Mouse (Mus musculus) macrophage (primary cell): Measurements from ENCODE around the gene Mrpl19. TPM values are rescaled to one million over a fixed set of nuclear protein-coding genes. Genes with fewer than 3 reads are reported as not detected.

Experiments used
- H3K27ac ChIP-seq: fragments of 350-480 bp; formaldehyde crosslinking; 2 replicates; pipeline ENCODE4 v1.9.0; 2021
- H3K36me3 ChIP-seq: fragments of 350-480 bp; formaldehyde crosslinking; 2 replicates; pipeline ENCODE4 v1.9.0; 2021; ENCODE audit errors: inconsistent target
- H3K4me3 ChIP-seq: fragments of 350-480 bp; formaldehyde crosslinking; 2 replicates; pipeline ENCODE4 v1.9.0; 2021; ENCODE audit errors: inconsistent target
- H3K79me2 ChIP-seq: fragments of 350-480 bp; formaldehyde crosslinking; 2 replicates; pipeline ENCODE4 v1.9.0; 2021; ENCODE audit errors: inconsistent target
- WGBS: methylation state at CpG from one replicate; pipeline ENCODE4 v1.1.7; 2026; ENCODE audit warnings: inconsistent platforms; ENCODE audit not compliant: missing documents; 5-methylcytosine and 5-hydroxymethylcytosine counted together
- polyA plus RNA-seq: library from polyadenylated mRNA; stranded (reverse); fragments of 250-400 nt; gene quantifications from 3 replicates; pipeline ENCODE4 v1.2.4, GENCODE M21; 2018; ENCODE audit warnings: inconsistent platforms

Gene Mrpl19
- polyA plus RNA-seq, 1 experiment from 2014 or later: 9.1 TPM

DNA sequence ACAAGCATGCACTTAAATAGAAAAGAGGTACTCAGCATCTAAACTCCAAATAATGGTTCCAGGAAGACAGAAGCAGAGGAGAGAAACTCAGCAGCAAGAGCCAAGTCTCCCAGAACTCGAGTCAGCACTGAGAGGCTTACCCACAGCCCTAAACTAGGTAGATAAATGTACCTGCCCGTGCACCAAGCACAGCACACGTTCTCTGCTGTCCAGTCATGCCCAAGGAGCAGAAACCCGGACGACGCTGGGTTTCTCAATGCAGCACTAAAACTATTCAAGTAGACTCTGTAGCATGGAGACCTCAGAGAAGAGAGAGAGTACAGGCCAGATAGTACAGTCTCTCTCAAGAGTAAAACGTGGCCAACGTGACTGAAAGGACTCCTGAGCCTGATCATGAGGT is 5.9 kb downstream of the Mrpl19 start:
- Histone ChIP-seq H3K79me2 (peaks cover 8% of the 10 kb centered on the region), H3K36me3 (peaks cover 31% of the 10 kb centered on the region), H3K4me3 (no peak overlapping the region), H3K27ac (no peak overlapping the region)
- WGBS: 93% methylated on average over 8 of the region's 8 CpGs

DNA sequence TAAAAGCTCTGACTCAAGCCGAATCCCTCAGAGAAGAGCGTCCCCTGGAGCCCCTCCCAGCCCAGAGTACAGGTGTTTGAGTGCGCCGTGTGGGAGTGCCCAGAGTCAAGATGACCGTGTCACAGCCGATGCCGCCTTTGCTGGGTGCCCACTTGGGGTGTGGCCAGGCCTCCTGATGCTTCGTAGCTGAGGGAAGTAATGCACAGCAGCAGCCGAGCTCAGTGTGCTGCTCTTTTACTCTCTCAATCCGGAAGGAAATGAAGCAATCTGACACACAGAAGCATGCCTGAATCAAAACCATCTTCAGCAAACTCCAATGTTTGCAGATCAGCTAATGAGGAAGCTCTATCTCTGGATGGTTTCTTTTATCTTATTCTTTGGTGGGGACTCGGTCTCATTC is 7.8 kb downstream of the Mrpl19 start:
- H3K4me3 ChIP-seq: no peak overlapping the region
- H3K36me3 ChIP-seq: peaks cover 31% of the 10 kb centered on the region

DNA sequence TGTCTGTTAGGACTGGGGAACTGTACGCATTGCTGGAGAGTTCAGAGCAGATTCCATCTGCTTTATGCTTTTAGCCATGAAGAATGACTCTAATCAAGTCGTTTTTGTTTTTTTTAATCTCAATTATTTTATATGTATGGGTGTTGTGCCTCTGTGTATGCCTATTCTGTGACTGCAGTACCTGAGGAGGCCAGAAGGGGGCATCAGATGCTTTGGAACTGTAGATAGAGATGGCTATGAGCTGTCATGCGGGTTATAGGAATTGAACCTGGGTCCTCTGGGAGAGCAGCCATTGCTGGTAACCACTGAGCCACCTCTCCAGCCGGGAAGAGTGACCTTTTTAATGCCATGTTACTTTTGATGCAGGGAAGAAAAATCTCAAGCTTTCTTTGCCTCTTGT is 9.4 kb downstream of the Mrpl19 start:
- 99% methylated on average over 4 of the region's 4 CpGs for WGBS
- Histone ChIP-seq H3K27ac (no peak overlapping the region), H3K36me3 (peaks cover 40% of the 10 kb centered on the region), H3K79me2 (no peaks in the 10 kb centered on the region), H3K4me3 (no peak overlapping the region)

More for the DNA sequence above, 7.8 kb downstream of the Mrpl19 start:
- 67% methylated on average over 11 of the region's 11 CpGs for WGBS
- H3K27ac ChIP-seq: peak overlapping the region; percentile 68
- no peaks in the 10 kb centered on the region for H3K79me2 ChIP-seq

DNA sequence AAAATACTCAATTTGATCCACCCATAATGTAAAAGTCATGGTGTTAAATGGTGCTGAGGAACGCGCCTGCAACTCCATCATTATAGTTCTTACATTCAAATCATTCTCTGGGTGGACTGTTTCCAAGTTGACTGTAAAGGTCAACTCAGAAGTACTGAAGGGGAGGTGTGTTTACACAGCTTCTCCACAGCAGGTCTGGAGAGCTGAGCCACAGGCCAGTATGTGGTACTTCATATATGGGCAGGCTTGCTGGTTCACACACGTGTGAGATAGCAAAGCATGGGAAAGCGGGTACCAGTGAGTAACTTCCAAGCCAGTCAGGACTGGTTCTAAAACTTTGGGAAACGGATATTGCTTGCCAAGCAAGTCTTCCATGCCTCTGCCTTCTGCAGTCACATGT is 10.6 kb downstream of the Mrpl19 start:
- 97% methylated on average over 5 of the region's 5 CpGs for WGBS
- H3K79me2 ChIP-seq: no peaks in the 10 kb centered on the region
- no peak overlapping the region for H3K4me3 ChIP-seq
- H3K27ac ChIP-seq: no peak overlapping the region
- H3K36me3 ChIP-seq: peaks cover 39% of the 10 kb centered on the region; the same call in 1 of the 2 replicates

DNA sequence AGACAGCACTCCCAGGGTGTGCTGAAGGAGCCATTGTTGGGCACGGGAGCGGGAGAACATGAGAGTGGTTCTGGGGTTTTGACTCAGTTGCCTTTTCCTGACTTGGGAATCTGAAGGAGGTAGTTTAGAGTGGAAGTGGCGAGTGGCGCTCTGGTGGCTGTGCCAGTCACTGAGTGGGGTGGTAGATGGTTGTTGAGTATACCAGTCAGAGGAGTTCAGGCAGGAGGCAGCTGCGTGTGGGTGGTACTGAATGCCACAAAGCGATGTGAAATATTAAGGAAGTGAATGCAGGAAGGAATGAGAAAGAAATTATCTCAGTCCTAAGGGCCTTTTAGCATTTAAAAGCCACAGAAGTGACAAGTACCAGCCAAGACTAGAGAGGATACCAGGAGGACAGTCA is 18.9 kb downstream of the Mrpl19 start:
- no peak overlapping the region for H3K27ac ChIP-seq
- H3K4me3 ChIP-seq: no peak overlapping the region
- WGBS: 87% methylated on average over 6 of the region's 6 CpGs
- H3K36me3 ChIP-seq: peaks cover 48% of the 10 kb centered on the region; the same call in 1 of the 2 replicates
- no peaks in the 10 kb centered on the region for H3K79me2 ChIP-seq

DNA sequence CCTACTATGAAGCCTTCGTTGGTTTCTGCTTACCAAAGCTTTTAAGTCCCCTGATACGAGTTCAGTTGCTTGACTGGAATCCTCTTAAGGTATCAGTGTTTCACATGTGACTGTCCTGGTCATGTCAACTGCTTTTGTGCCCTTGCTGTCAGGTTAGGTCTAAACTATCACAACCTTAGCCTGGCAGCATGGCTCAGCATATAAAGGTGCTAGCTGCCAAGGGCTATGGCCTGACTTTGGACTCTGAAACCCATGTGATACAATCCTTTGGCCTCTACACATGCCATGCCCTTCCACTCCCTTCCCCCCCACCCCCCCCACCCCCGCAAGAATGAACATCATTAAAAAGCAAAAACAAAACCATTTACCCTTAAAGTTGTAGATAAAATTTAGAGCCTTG is 21.3 kb downstream of the Mrpl19 start:
- H3K36me3 ChIP-seq: peaks cover 44% of the 10 kb centered on the region
- 100% methylated on average over 2 of the region's 3 CpGs for WGBS
- H3K27ac ChIP-seq: no peak overlapping the region
- no peaks in the 10 kb centered on the region for H3K79me2 ChIP-seq
- no peak overlapping the region for H3K4me3 ChIP-seq

DNA sequence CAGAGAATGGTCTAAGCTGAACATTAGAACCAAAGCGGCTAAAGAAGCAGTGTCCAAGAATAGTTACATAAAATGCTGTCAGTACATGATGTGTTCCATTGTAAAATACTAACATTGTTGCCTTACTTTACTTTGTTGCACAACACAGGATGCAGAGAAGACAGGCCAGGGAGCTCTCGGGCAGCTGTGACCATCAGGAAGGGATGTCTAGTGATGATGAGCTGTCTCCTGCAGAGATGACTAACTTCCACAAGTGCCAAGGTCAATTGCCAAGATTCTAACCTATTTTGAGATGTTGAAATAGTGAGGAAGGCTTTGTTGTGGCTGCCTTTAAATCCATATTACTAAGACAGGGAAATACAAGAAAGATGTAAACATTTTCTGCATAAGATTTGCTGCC is 22.5 kb downstream of the Mrpl19 start:
- H3K36me3 ChIP-seq: peaks cover 36% of the 10 kb centered on the region

DNA sequence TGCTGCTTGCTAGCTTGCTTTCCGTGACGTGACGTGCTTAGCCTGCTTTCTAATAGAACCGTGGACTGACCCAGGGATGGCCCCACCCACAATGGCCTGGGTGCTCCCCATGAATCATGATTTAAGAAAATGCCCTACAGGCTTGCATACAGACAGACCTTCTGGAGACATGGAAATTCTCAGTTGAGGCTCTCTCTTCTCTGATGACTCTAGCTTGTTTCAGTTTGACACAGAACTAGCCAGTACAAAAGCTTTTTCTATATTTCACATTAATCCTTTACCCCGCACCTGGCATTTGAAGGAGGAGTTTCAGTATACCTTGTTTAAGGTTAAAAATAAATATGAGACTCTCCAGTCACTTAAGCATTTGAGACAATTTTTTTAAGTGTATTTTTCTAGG is 24.0 kb downstream of the Mrpl19 start:
- Histone ChIP-seq H3K36me3 (peaks cover 32% of the 10 kb centered on the region), H3K27ac (no peak overlapping the region), H3K4me3 (no peak overlapping the region), H3K79me2 (no peaks in the 10 kb centered on the region)
- WGBS: 96% methylated on average over 5 of the region's 5 CpGs

More for the DNA sequence above, 22.5 kb downstream of the Mrpl19 start:
- Histone ChIP-seq H3K4me3 (no peak overlapping the region), H3K27ac (peak overlapping the region; percentile 17; the same call in 1 of the 2 replicates), H3K79me2 (no peaks in the 10 kb centered on the region)
- 48% methylated on average over 2 of the region's 2 CpGs for WGBS

DNA sequence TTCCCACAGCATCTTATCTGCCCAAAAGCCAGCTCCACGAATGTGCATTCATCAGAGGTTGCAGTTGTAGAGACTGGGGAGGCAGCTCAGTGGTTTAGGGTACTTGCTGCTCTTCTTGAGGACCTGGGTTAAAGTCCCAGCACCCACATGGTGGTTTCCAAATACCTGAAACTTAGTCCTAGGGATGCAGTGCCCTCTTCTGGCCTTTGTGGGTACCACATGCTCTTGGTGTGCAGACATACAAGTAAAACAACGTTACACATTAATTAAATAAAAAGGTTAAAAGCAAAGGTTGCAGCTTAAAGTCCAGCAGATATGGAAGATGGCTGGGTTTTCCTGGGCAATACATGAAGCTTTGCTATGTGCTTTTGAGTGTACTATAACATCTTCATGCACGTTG is 32.5 kb downstream of the Mrpl19 start:
- H3K36me3 ChIP-seq: peaks cover 55% of the 10 kb centered on the region
- no peak overlapping the region for H3K4me3 ChIP-seq
- WGBS: 86% methylated on average over 3 of the region's 3 CpGs
- H3K27ac ChIP-seq: no peak overlapping the region
- no peaks in the 10 kb centered on the region for H3K79me2 ChIP-seq

DNA sequence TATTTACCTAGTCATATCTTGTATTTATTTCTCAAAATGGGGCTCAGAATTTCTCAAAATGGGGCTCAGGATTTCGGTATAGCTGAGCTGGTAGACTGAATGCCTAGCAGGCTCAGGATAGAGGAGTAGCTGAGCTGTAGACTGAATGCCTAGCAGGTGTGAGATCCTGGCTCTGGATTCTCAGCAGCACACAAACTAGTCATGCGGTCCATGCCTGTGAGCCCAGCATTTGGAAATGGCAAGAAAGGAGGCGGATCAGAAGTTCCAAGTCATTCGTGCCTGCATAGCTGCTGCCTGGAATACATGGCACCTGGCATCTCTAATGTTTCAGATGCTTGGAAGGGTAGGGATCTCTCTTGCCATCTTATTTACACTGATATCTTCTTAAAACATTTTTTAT is 36.4 kb downstream of the Mrpl19 start:
- Histone ChIP-seq H3K4me3 (no peak overlapping the region), H3K36me3 (peaks cover 57% of the 10 kb centered on the region), H3K27ac (no peak overlapping the region), H3K79me2 (peaks cover 2% of the 10 kb centered on the region; the same call in 1 of the 2 replicates)
- 94% methylated on average over 4 of the region's 4 CpGs for WGBS

DNA sequence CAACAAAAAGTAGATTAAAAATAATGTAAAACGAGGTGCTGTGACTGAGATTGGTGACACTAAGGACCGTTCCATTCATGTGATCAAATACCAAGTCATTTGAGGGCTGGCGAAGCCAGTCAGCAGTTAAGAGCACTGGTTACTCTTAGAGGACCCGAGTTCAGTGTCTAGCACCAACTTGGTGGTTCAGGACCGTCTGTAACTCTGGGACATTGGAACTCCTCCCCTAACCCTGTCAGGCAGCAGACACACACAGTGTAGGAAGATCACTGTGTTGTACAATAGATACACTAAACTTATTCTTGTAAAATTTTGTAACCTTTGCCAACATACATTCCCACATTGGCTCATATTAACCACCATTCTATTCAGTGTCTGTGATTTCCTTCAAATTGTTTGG is 41.5 kb downstream of the Mrpl19 start:
- H3K4me3 ChIP-seq: peak overlapping the region; percentile 67
- 26% methylated on average over 5 of the region's 5 CpGs for WGBS

DNA sequence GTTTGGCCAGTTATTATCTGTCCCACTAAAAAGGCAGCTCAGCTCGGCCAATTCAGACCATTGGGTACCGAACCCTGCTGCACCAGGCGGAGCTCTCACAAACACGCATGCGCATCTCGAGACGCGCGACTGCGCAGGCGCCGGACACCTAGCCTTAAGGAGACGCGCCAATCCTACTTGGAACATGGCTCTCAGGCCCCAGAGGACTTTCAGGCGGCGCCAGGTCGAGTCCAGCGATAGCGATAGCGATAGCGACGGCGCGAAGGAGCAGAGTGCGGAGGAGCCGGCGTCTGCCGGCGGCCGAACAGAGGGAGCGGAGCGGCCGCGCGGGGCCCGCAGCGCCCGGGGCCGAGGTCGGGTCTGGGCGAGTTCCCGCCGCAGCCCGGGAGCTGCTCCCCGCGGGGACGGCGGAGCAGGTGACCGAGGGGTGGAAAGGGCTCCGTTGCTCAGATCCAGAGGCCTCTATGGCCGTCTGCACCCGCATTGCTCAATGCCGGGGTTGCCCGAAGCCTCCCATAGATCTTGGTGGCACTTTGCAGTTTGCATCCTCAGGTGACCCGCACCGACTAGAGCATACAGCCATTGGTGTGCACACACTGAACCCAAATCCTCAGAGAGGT is 42.1 kb downstream of the Mrpl19 start, which contains the start of gene Gcfc2:
Gene Gcfc2, plus strand, starts transcription at position 147 of the 620 bp plus-strand sequence.
- Histone ChIP-seq H3K4me3 (peak within 1 kb of the TSS; percentile 67), H3K79me2 (peaks cover 8% of the 10 kb centered on the region; the same call in 1 of the 2 replicates), H3K27ac (no peak within 1 kb of the TSS), H3K36me3 (peaks cover 20% of the 10 kb centered on the region; the same call in 1 of the 2 replicates)
- WGBS: 1% methylated on average over 56 of the region's 56 CpGs

More for the DNA sequence above, 41.5 kb downstream of the Mrpl19 start:
- Histone ChIP-seq H3K27ac (no peak overlapping the region), H3K36me3 (peaks cover 20% of the 10 kb centered on the region; the same call in 1 of the 2 replicates), H3K79me2 (peaks cover 8% of the 10 kb centered on the region; the same call in 1 of the 2 replicates)

DNA sequence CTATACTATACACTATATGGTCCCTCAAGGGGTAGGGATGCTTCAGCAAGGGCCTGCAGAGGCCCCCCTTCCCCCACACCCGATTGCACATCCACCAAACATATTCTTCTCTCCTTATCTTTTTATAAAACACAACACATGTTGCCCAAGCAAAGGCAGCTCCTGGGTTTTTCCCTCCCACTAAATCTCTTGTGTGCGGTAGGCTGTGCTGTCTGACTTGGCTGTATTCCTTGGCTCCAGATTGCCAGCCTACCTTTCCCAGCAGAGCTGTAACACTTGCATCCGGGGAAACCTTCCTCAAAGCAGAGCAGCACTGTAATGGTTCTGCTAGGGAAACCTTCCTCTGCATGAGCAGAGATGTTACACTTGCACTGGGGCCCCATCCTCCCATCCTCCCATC is 53.6 kb downstream of the Mrpl19 start:
- H3K4me3 ChIP-seq: no peak overlapping the region
- H3K27ac ChIP-seq: no peak overlapping the region
- no peaks in the 10 kb centered on the region for H3K36me3 ChIP-seq
- WGBS: 86% methylated on average over 3 of the region's 3 CpGs
- no peaks in the 10 kb centered on the region for H3K79me2 ChIP-seq

DNA sequence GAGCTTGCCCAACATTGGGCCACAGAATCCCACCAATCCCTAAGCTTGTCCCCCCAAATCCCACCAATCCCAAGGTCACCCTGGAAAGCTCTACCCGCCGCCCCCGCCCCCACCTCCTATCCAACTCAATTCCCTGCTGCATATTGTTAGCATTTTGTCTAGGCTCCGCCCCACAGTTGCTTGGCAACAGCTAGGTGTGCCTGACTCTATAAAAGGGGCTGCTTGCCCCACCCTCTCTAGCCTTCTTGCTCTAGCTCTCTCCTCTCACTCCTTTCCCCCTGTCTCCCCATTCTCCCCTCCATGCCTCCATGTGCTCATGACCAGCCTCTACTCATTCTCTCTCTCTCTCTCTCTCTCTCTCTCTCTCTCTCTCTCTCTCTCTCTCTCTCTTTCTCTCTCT is 54.0 kb downstream of the Mrpl19 start:
- no peaks in the 10 kb centered on the region for H3K79me2 ChIP-seq
- H3K4me3 ChIP-seq: no peak overlapping the region
- H3K27ac ChIP-seq: no peak overlapping the region
- no peaks in the 10 kb centered on the region for H3K36me3 ChIP-seq
- 95% methylated on average over 2 of the region's 4 CpGs for WGBS

DNA sequence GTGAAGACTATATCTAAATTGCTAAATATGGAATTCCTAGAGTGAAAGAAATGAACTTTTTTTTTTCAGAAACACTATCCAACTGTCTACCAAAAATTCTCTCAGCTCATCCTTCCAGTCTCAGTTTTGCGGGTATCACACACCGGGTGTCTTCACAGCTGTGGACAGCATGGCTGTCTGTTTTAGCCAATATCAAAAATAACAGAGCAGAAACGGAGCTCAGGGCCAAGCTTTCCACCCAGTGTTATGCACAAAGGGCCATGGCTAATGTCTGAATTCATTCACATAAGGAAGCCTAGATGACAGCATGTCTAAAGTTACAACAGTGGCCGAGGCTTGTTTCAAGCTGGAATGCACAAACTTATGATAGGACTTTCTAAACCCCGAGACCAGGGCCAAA is 54.5 kb downstream of the Mrpl19 start:
- no peaks in the 10 kb centered on the region for H3K36me3 ChIP-seq
- no peak overlapping the region for H3K4me3 ChIP-seq
- H3K79me2 ChIP-seq: no peaks in the 10 kb centered on the region
- H3K27ac ChIP-seq: no peak overlapping the region
- 81% methylated on average over 5 of the region's 5 CpGs for WGBS
